Mouse (Mus musculus) mature B cell (primary cell): ENCODE data around the gene Alg5.

Source experiments
- in situ Hi-C: fragments of 300-500 bp; cut with MboI; formaldehyde crosslinking; loops from 2 replicates; pipeline ENCODE4 v1.14.3; 2019

Alg5 gene

GRCm38 (mm10) chr3:54791822-54792677 lies 56.7 kb downstream of the Alg5 start:
- in situ Hi-C loops = no loop called here

DNA sequence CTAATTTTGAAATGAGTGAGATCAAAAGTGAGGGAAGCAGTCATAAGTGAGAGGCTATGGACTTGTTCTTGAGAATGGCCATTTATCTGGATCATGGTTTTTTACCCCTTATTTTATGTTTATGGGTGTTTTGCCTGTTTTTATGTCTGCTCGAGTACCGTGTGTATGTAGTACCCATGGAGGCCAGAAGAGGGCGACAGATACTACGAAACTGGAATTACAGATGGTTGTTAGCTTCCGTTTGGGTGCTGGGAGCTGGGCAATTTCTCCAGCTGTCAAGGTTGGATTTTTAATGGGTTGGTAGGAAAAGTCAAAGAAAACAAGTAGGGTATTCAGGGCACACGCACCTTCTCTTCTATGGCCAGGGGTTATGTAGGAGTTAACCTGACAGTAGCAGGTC lies 58.4 kb downstream of the Alg5 start:
- in situ Hi-C loops = no loop called here

GRCm38 (mm10) chr3:54795379-54795778 lies 60.0 kb downstream of the Alg5 start:
- in situ Hi-C loops = no loop called here

DNA sequence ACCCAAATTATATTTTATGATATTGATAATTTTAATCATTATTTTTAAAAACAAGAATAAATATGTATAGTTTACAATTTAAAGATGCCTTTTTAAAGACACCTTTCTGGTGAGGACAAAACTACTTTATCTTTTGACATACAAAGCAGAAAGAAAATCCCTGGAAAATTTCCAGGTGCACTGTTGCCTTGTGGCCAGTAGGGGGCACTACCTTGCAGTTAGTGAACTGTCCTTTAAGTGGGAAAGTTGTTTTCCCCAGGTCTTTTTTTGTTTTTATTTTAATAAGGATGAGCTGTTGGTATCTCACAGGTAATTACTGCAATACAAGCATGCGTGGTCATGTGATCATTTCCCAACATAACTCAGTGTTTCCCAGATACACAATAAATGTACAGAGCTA lies 60.5 kb downstream of the Alg5 start:
- in situ Hi-C loops = no loop called here

DNA sequence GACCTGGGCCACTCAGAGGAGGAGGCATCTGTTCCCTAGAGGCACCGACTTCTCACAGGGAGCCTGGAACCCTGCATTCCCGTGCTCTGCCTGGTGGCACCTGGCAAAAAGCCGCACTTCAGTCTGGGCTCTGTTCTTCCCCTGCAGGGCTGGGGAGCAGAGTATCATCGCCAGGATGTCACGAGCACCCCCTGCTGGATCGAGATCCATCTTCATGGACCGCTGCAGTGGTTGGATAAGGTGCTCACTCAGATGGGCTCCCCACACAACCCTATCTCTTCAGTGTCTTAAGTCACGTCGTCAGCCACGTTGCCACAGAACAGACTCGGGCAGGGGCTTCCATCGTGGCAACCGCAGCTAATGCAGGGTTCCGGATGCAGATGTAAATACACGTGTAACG lies 61.9 kb downstream of the Alg5 start:
- in situ Hi-C loops = no loop called here
